Mouse (Mus musculus) bone marrow, adult 2 months (tissue): ENCODE results near the gene Oser1.

Experiments
- CTCF ChIP-seq: fragments of 200-500 bp; IDR thresholded peaks from 2 replicates; pipeline ENCODE4 v1.5.1; 2011; ENCODE audit warnings: low read length, control low read depth; ENCODE audit not compliant: control insufficient read depth, insufficient read depth
- POLR2A ChIP-seq: fragments of 200-500 bp; IDR thresholded peaks from 2 replicates; pipeline ENCODE4 v1.6.1; 2011; ENCODE audit warnings: low read depth, mild to moderate bottlenecking, control low read depth, low read length, borderline replicate concordance; ENCODE audit not compliant: control insufficient read depth

DNA sequence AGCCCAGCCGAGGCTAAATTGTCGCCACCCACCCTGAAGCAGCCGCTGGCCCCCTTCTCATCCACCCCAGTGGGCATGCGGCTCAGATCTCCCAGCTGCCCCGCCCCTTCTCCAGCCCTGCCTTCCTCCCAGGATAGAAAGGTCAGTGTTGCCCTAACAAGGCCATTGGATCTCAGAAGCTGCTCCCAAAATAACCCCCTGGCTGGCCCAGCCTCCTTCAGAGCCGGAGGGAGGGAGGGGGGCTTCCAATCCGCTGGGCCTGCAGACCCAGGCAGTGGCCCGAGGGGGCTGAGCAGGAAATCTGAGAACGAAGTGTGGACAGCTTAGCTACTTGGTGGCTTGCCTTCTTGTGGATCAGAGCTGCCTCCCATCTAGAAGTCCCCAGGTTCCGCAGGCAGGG, 26.6 kb downstream of the Oser1 start, which contains the start of gene Jph2:
- TF ChIP-seq POLR2A (no peak), CTCF (no peak)
